Mouse (Mus musculus): ENCODE data around the gene Dus2. TPM values are rescaled to one million over a fixed set of nuclear protein-coding genes. Genes with fewer than 3 reads are reported as not detected.
A peak's percentile ranks its signal among the peaks of the same experiment; 100 is the strongest.
"Not testable (repeated sequence)": the region's sequence is repeated elsewhere in the genome, so short reads cannot be mapped to it uniquely, and the experiment has no call there.

Gene Dus2
- polyA plus RNA-seq, 2 experiments = 8.7 to 10.5 TPM

GRCm38 (mm10) chr8:106011643-106011986 lies 20.5 kb downstream of the Dus2 start, which contains the start of gene Ddx28:
Gene Ddx28 (minus strand): TSS chr8:106011882.
- ATAC-seq (ENCODE audit: insufficient read depth) (peak; percentile 43), DNase-seq (ENCODE audit: low read depth in 3 of 3, low spot score in 3 of 3) (no peak)
- Histone ChIP-seq H3K4me1 (replicated peaks; ENCODE audit: control insufficient read depth in 2 of 2, insufficient read depth in 2 of 2, low read length in 1 of 2) (peaks cover 13 to 15% of the 10 kb centered on the region in 2 experiments), H3K4me2 (ENCODE audit: low read depth) (peak within 1 kb of the TSS; percentile 88), H3K9ac (replicated peaks) (peak within 1 kb of the TSS; percentile 74), H3K36me3 (replicated peaks; ENCODE audit: control insufficient read depth, insufficient read depth, low read depth) (no peaks in the 10 kb centered on the region; the same call in 1 of the 2 replicates), H3K9me3 (ENCODE audit: control insufficient read depth, low read length) (no peaks in the 10 kb centered on the region), H3K4me3 (ENCODE audit: insufficient read depth in 1 of 2, low read depth in 2 of 2, low read length in 2 of 2) (peak within 1 kb of the TSS; percentile 71 to 75), H3K27ac (peak within 1 kb of the TSS; percentile 89), H3K27me3 (ENCODE audit: control insufficient read depth, insufficient read depth, low read length) (no peaks in the 10 kb centered on the region)
- TF ChIP-seq CTCF (IDR thresholded peaks at IDR 0.05; ENCODE audit: low read depth) (no peak), EP300 (IDR thresholded peaks at IDR 0.05; ENCODE audit: low read depth) (no peak)
- under 1% methylated on average over 6 of the region's 6 CpGs for WGBS (ENCODE audit: insufficient replicate concordance)

- peak overlapping the region; percentile 74 for H3K9ac ChIP-seq (replicated peaks)
- H3K4me1 ChIP-seq (replicated peaks; ENCODE audit: control insufficient read depth in 2 of 2, insufficient read depth in 2 of 2, low read length in 1 of 2) = peaks cover 14 to 18% of the 10 kb centered on the region in 2 experiments
- 32% methylated on average over 8 of the region's 8 CpGs for WGBS (ENCODE audit: insufficient replicate concordance)
- peak; percentile 47 to 68 (median 59) for DNase-seq (ENCODE audit: low read depth in 3 of 3, low spot score in 3 of 3)
- peak overlapping the region; percentile 89 for H3K27ac ChIP-seq
- peak; percentile 53 for TF ChIP-seq EP300 (IDR thresholded peaks at IDR 0.05; ENCODE audit: low read depth)
- H3K4me3 ChIP-seq (ENCODE audit: insufficient read depth in 1 of 2, low read depth in 2 of 2, low read length in 2 of 2) = peak overlapping the region; percentile 71 to 75
- H3K27me3 ChIP-seq (ENCODE audit: control insufficient read depth, insufficient read depth, low read length); H3K9me3 ChIP-seq (ENCODE audit: control insufficient read depth, low read length); H3K36me3 ChIP-seq (replicated peaks; ENCODE audit: control insufficient read depth, insufficient read depth, low read depth): not testable (repeated sequence)
- peak overlapping the region; percentile 88 for H3K4me2 ChIP-seq (ENCODE audit: low read depth)
- peak; percentile 52; the same call in 1 of the 2 replicates for ATAC-seq (ENCODE audit: insufficient read depth)
These were observed 21.1 kb downstream of the Dus2 start for GRCm38 (mm10) chr8:106012203-106012602.

DNA sequence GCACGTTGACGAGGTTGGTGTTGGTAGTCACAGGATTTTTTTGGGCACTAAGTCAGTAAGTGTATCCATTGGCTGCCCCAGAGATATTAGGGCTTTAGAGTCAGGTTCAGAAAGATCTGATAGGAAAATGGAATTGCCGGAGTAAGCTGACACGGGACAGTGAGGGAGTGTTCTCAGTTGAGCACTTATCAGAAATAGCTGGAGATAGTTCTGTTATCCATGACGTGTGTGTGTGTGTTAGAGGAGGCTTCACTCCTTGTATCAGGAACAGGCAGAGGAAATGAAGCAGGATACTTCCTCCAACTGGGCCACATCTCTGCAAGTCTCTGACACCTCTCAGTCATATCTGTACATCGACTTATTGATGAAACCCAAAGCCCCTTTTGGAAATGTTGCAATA lies 25.1 kb downstream of the Dus2 start:
- no peak for TF ChIP-seq CTCF (IDR thresholded peaks at IDR 0.05; ENCODE audit: low read depth)
- no peak for TF ChIP-seq EP300 (IDR thresholded peaks at IDR 0.05; ENCODE audit: low read depth)
- Histone ChIP-seq H3K4me1 (replicated peaks; ENCODE audit: control insufficient read depth in 2 of 2, insufficient read depth in 2 of 2, low read length in 1 of 2) (peaks cover 14 to 19% of the 10 kb centered on the region in 2 experiments), H3K4me3 (ENCODE audit: insufficient read depth in 1 of 2, low read depth in 2 of 2, low read length in 2 of 2) (no peak overlapping the region), H3K27me3 (ENCODE audit: control insufficient read depth, insufficient read depth, low read length) (no peaks in the 10 kb centered on the region), H3K27ac (no peak overlapping the region), H3K9ac (replicated peaks) (no peak overlapping the region), H3K4me2 (ENCODE audit: low read depth) (no peak overlapping the region), H3K36me3 (replicated peaks; ENCODE audit: control insufficient read depth, insufficient read depth, low read depth) (no peaks in the 10 kb centered on the region; the same call in none of the 2 replicates), H3K9me3 (ENCODE audit: control insufficient read depth, low read length) (no peaks in the 10 kb centered on the region)
- DNase-seq (ENCODE audit: low read depth in 3 of 3, low spot score in 3 of 3) (no peak), ATAC-seq (ENCODE audit: insufficient read depth) (no peak)
- WGBS (ENCODE audit: insufficient replicate concordance) = 54% methylated on average over 6 of the region's 6 CpGs

- no peak overlapping the region for H3K4me3 ChIP-seq (ENCODE audit: insufficient read depth in 1 of 2, low read depth in 2 of 2, low read length in 2 of 2)
- H3K27ac ChIP-seq = no peak overlapping the region
- H3K9ac ChIP-seq (replicated peaks) = no peak overlapping the region
- no peaks in the 10 kb centered on the region; the same call in none of the 2 replicates for H3K36me3 ChIP-seq (replicated peaks; ENCODE audit: control insufficient read depth, insufficient read depth, low read depth)
- 50% methylated on average over 7 of the region's 7 CpGs for WGBS (ENCODE audit: insufficient replicate concordance)
- H3K9me3 ChIP-seq (ENCODE audit: control insufficient read depth, low read length) = no peaks in the 10 kb centered on the region
- H3K4me2 ChIP-seq (ENCODE audit: low read depth) = no peak overlapping the region
- H3K27me3 ChIP-seq (ENCODE audit: control insufficient read depth, insufficient read depth, low read length) = no peaks in the 10 kb centered on the region
- no peak for TF ChIP-seq EP300 (IDR thresholded peaks at IDR 0.05; ENCODE audit: low read depth)
- no peak for TF ChIP-seq CTCF (IDR thresholded peaks at IDR 0.05; ENCODE audit: low read depth)
- DNase-seq (ENCODE audit: low read depth in 3 of 3, low spot score in 3 of 3) (no peak), ATAC-seq (ENCODE audit: insufficient read depth) (no peak)
- peaks cover 9 to 19% of the 10 kb centered on the region in 2 experiments for H3K4me1 ChIP-seq (replicated peaks; ENCODE audit: control insufficient read depth in 2 of 2, insufficient read depth in 2 of 2, low read length in 1 of 2)
These were observed 26.0 kb downstream of the Dus2 start for GRCm38 (mm10) chr8:106017130-106017529.

DNA sequence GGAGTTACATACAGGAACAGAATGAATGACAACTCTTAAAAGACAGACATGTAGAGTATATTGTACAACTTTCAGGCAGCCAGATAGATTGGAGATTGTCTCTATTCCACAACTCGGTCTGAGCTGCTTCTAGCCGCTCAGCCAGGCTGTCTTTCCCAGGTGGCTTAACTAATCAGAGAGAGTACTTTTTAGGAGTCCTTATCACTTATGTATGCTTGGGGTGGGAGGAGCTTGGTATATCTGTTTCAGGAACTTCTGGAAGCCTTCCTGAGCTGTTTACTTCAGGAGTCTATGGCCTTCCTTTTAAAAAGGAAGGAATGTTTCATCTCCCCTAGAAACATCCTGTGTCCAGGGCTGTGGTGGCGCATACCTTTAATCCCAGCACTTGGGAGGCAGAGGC lies 26.9 kb downstream of the Dus2 start:
- no peaks in the 10 kb centered on the region for H3K27me3 ChIP-seq (ENCODE audit: control insufficient read depth, insufficient read depth, low read length)
- no peak for DNase-seq (ENCODE audit: low read depth in 3 of 3, low spot score in 3 of 3)
- peak; percentile 34; the same call in 1 of the 2 replicates for ATAC-seq (ENCODE audit: insufficient read depth)
- peaks cover 9 to 19% of the 10 kb centered on the region in 2 experiments for H3K4me1 ChIP-seq (replicated peaks; ENCODE audit: control insufficient read depth in 2 of 2, insufficient read depth in 2 of 2, low read length in 1 of 2)
- 43% methylated on average over 3 of the region's 3 CpGs for WGBS (ENCODE audit: insufficient replicate concordance)
- H3K4me3 ChIP-seq (ENCODE audit: insufficient read depth in 1 of 2, low read depth in 2 of 2, low read length in 2 of 2) = no peak overlapping the region
- H3K27ac ChIP-seq = no peak overlapping the region
- H3K36me3 ChIP-seq (replicated peaks; ENCODE audit: control insufficient read depth, insufficient read depth, low read depth) = no peaks in the 10 kb centered on the region; the same call in none of the 2 replicates
- H3K9ac ChIP-seq (replicated peaks) = 0 out of 2 replicates have a peak overlapping the region, but pooled peaks have one; percentile 9
- no peaks in the 10 kb centered on the region for H3K9me3 ChIP-seq (ENCODE audit: control insufficient read depth, low read length)
- H3K4me2 ChIP-seq (ENCODE audit: low read depth) = no peak overlapping the region
- TF ChIP-seq EP300 (IDR thresholded peaks at IDR 0.05; ENCODE audit: low read depth) (no peak), CTCF (IDR thresholded peaks at IDR 0.05; ENCODE audit: low read depth) (no peak)

All from liver, embryonic 14.5 days (tissue).